Mouse (Mus musculus) forebrain, postnatal 0 days (tissue): Measurements from ENCODE around the gene Adora3. TPM values are rescaled to one million over a fixed set of nuclear protein-coding genes. Genes with fewer than 3 reads are reported as not detected.

Experiments
- ATAC-seq: fragments of 200-750 bp; cut with Nextera tagmentation; 2 replicates; pipeline ENCODE4 v1.8.0; 2017; ENCODE audit warnings: mild to moderate bottlenecking, moderate library complexity
- DNase-seq: peaks from one replicate; pipeline ENCODE4 v3.0.0-alpha.2; 2015
- H3K27ac ChIP-seq: fragments of 300-500 bp; sonication (generic); 2 replicates; pipeline ENCODE4 v1.5.1; 2014; ENCODE audit warnings: low read depth, mild to moderate bottlenecking, antibody characterized with exemption, low read length, moderate library complexity, mixed read lengths
- H3K27me3 ChIP-seq: fragments of 300-500 bp; sonication (generic); 2 replicates; pipeline ENCODE4 v1.6.1; 2014; ENCODE audit warnings: mild to moderate bottlenecking, low read length, mixed read lengths; ENCODE audit not compliant: insufficient read depth
- H3K36me3 ChIP-seq: fragments of 300-500 bp; sonication (generic); 2 replicates; pipeline ENCODE4 v1.6.1; 2014; ENCODE audit warnings: mild to moderate bottlenecking, moderate library complexity; ENCODE audit not compliant: insufficient read depth
- H3K4me1 ChIP-seq: fragments of 300-500 bp; sonication (generic); 2 replicates; pipeline ENCODE4 v1.6.1; 2014; ENCODE audit warnings: antibody characterized with exemption; ENCODE audit not compliant: insufficient read depth
- H3K4me2 ChIP-seq: fragments of 300-500 bp; sonication (generic); 2 replicates; pipeline ENCODE4 v1.6.1; 2014; ENCODE audit warnings: low read depth, mild to moderate bottlenecking, moderate library complexity
- H3K4me3 ChIP-seq: fragments of 300-500 bp; sonication (generic); 2 replicates; pipeline ENCODE4 v1.5.1; 2014; ENCODE audit warnings: low read depth, low read length, mixed read lengths
- H3K9ac ChIP-seq: fragments of 300-500 bp; sonication (generic); 2 replicates; pipeline ENCODE4 v1.6.1; 2014; ENCODE audit warnings: mild to moderate bottlenecking
- H3K9me3 ChIP-seq: fragments of 300-500 bp; sonication (generic); 2 replicates; pipeline ENCODE4 v1.6.1; 2016; ENCODE audit warnings: low read length
- CTCF ChIP-seq: sonication (generic); IDR thresholded peaks from 2 replicates; pipeline ENCODE4 v1.5.1; 2016; ENCODE audit warnings: antibody characterized with exemption, control low read depth, low read depth
- WGBS: fragments of 180-500 bp; shearing (Covaris S2); extraction: QIAGEN DNeasy Blood & Tissue Kit; methylation state at CpG from one replicate; pipeline ENCODE4 v1.1.7; 2014; 5-methylcytosine and 5-hydroxymethylcytosine counted together
- polyA plus RNA-seq: library from polyadenylated mRNA; unstranded; fragments of >200 nt; fragmentation: Nextera tagmentation; extraction: Ambion mirVana; gene quantifications from 2 replicates; pipeline ENCODE4 v1.2.1, GENCODE M21; 2015
- total RNA-seq: library from RNA; depleted of rRNA; stranded (reverse); fragments of >200 nt; gene quantifications from 2 replicates; pipeline ENCODE4 v1.2.3, GENCODE M21; 2014

Gene Adora3
- total and polyA plus RNA-seq, 2 experiments from 2014 or later: 0.14 to 0.35 TPM

DNA sequence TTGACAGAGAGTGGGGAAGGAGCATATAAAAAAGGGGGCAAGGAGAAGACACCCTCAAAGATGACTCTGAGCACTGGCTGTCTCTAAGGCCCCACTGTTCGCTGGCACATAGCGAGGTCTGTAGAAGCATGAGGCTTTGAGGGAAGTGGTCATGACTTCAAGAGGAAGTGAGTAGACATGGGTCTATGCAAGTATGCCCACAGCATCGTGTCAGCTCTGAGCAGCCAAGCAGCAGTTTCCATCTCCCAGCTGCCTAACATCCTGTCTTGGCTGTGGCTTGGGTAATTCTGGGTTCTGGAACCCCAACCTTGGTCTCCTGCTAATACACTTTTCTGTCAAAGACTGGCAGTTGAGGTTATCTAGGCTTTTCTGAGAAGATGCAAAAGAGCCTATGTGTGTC, 30.1 kb downstream of the Adora3 start:
- no peaks in the 10 kb centered on the region for H3K36me3 ChIP-seq
- no peak overlapping the region for H3K9ac ChIP-seq
- H3K27me3 ChIP-seq: no peaks in the 10 kb centered on the region
- DNase-seq (no peak), ATAC-seq (no peak)
- WGBS: 89% methylated on average over 3 of the region's 3 CpGs
- H3K9me3 ChIP-seq: no peaks in the 10 kb centered on the region
- H3K4me3 ChIP-seq: no peak overlapping the region
- no peak for TF ChIP-seq CTCF
- H3K4me2 ChIP-seq: no peak overlapping the region
- no peak overlapping the region for H3K27ac ChIP-seq
- no peaks in the 10 kb centered on the region for H3K4me1 ChIP-seq

DNA sequence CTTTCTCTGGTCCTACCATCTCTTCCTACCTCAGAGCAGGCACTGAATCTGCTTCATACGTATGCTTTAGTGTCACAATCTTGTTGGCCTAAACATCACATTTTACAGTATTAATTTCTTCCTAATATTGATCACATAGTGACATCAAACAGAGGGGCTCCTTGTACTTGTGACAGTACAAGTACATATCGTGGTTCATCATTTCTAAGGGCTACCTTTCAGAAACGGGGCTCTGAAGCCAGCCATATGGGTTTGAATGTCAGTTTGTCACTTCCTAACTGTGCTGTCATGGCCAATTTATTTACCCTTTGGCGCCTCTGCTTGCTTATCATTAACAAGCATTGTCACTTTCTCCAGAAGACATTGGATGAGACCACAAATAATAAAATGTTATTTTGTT, 30.8 kb downstream of the Adora3 start:
- Histone ChIP-seq H3K4me3 (no peak overlapping the region), H3K4me2 (no peak overlapping the region), H3K36me3 (no peaks in the 10 kb centered on the region), H3K4me1 (no peaks in the 10 kb centered on the region), H3K9me3 (no peaks in the 10 kb centered on the region), H3K9ac (no peak overlapping the region), H3K27ac (no peak overlapping the region), H3K27me3 (no peaks in the 10 kb centered on the region)
- 82% methylated on average over 4 of the region's 4 CpGs for WGBS
- no peak for DNase-seq
- no peak for ATAC-seq
- TF ChIP-seq CTCF: no peak

DNA sequence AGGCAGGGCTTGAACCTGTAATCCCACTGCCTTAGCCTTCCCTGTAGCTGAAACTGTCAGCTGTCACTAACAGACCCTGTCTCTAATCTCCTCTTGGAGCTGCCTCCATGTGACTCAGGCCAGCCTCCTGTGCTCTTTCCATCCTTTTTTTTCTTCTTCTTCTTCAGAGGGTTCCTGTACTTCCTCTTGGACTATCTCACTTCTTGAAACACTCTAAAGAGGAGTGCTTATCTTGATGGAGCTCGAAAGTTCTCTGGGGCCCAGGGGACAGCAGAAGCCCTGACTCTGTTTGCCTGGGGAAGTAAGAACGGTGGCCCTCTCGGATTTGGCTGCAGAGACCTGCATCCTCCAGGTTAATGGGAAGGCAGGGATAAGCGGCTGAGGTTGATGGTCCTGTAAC, 33.6 kb downstream of the Adora3 start:
- no peaks in the 10 kb centered on the region for H3K9me3 ChIP-seq
- no peak for TF ChIP-seq CTCF
- H3K4me3 ChIP-seq: no peak overlapping the region
- H3K4me1 ChIP-seq: no peaks in the 10 kb centered on the region
- ATAC-seq: no peak
- no peak overlapping the region for H3K9ac ChIP-seq
- H3K27ac ChIP-seq: no peak overlapping the region
- H3K36me3 ChIP-seq: no peaks in the 10 kb centered on the region
- H3K4me2 ChIP-seq: no peak overlapping the region
- DNase-seq: no peak
- WGBS: 80% methylated on average over 4 of the region's 4 CpGs
- no peaks in the 10 kb centered on the region for H3K27me3 ChIP-seq

DNA sequence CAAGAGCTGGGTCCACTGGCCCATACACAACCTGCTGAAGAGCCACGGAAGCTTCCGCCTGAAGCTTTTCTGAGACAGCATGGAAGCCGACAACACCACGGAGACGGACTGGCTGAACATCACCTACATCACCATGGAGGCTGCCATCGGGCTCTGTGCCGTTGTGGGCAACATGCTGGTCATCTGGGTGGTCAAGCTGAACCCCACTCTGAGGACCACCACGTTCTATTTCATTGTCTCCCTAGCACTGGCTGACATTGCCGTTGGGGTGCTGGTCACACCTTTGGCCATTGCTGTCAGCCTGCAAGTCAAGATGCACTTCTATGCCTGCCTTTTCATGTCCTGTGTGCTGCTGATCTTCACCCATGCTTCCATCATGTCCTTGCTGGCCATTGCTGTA, 34.1 kb downstream of the Adora3 start:
- Histone ChIP-seq H3K4me3 (no peak overlapping the region), H3K27ac (no peak overlapping the region), H3K4me2 (no peak overlapping the region), H3K9ac (no peak overlapping the region), H3K4me1 (no peaks in the 10 kb centered on the region), H3K27me3 (no peaks in the 10 kb centered on the region), H3K36me3 (no peaks in the 10 kb centered on the region), H3K9me3 (no peaks in the 10 kb centered on the region)
- ATAC-seq (no peak), DNase-seq (no peak)
- 92% methylated on average over 9 of the region's 9 CpGs for WGBS
- no peak for TF ChIP-seq CTCF

DNA sequence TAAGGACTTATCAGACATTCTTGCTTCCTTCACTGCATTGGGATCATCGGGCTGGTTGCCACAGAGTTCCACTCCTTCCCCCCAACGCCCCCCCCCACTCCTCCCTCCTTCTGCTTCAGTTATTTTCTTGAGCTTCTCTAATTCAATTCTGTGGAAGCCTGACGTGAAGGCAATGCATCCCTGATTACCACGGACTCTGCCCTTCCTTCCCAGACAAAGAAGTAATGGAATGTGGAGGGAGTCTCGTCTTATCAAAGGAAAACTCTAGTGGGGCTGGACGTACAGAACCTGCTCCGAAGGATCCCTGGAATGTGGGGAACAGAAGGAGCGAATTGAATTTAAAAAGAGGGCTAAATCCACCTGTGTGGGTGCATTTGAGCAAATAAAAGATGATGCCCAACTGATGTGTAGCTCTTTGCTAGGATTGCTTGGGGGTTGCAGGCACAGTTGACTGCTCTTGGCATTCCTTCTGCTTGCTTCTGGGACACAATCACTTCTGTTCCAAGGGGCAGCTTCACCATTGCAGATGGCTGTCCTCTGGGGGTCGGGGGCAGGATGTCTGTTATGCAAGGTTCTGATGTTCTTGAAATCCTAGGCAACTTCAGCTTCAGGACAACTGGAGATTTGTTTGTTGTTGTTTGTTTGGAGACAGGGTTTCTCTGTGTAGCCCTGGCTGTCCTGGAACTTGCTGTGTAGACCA, 37.4 kb downstream of the Adora3 start:
- Histone ChIP-seq H3K9me3 (no peaks in the 10 kb centered on the region), H3K9ac (no peak overlapping the region), H3K27me3 (no peaks in the 10 kb centered on the region), H3K36me3 (no peaks in the 10 kb centered on the region), H3K4me1 (no peaks in the 10 kb centered on the region), H3K4me2 (no peak overlapping the region), H3K4me3 (no peak overlapping the region), H3K27ac (no peak overlapping the region)
- WGBS: 37% methylated on average over 9 of the region's 9 CpGs
- DNase-seq: no peak
- ATAC-seq: no peak
- TF ChIP-seq CTCF: no peak

DNA sequence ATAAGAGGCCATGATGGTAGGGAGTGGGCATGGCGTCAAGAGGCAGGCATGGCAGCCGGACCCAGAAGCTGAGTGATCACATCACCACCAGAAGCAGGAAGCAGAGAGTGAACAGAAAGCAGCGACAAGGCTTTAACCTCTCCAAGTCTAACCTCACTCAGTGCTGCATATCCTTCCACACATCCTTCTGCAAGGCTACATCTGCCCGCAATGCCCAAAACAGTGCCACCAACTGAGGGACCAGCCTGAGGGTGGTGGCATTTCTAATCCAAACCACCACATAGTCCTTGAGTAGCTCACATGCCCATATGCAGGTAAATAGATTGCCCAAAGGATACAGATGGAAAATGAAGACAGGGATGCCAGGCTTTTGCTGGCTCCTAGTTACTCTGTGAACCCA, 38.3 kb downstream of the Adora3 start:
- Histone ChIP-seq H3K4me3 (no peak overlapping the region), H3K27me3 (no peaks in the 10 kb centered on the region), H3K4me2 (no peak overlapping the region), H3K9ac (no peak overlapping the region), H3K4me1 (no peaks in the 10 kb centered on the region), H3K27ac (no peak overlapping the region), H3K36me3 (no peaks in the 10 kb centered on the region), H3K9me3 (no peaks in the 10 kb centered on the region)
- 95% methylated on average over 4 of the region's 4 CpGs for WGBS
- no peak for TF ChIP-seq CTCF
- DNase-seq (no peak), ATAC-seq (no peak)

DNA sequence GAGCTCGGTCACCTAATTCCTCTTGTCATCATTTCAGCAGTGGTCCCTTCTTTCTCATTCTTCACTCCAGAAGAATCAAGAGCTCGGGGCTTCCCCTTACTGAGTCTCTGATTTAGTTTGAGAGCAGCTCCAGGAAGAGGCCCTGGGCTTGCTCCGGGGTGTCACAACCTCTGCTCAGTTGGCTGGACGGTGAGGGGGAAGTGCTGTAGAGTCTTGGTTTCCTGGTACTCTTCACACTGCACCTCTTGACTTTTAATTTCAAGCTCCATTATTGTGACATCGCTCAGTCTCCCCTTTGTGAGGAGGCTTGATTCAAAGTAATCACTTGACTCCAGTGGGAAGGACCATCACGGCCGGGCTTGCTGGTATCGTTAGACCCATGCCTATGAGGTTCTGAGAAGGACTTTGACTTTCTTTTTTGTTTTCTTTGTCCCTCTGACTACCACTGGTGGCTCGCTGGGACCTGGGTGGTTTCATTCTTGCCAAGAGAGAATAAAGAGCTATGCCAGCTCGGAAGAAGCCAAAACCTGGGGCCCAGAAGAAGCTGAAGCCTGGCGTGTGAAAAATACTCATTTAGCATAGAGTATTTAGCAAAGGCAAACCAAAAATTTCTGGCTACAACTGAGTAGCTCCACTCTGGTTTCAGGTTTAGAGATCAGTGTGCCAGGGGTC, 40.0 kb downstream of the Adora3 start:
- DNase-seq (no peak), ATAC-seq (no peak)
- H3K9ac ChIP-seq: no peak overlapping the region
- no peak for TF ChIP-seq CTCF
- no peaks in the 10 kb centered on the region for H3K36me3 ChIP-seq
- WGBS: 72% methylated on average over 11 of the region's 11 CpGs
- H3K4me3 ChIP-seq: no peak overlapping the region
- no peak overlapping the region for H3K4me2 ChIP-seq
- no peaks in the 10 kb centered on the region for H3K4me1 ChIP-seq
- H3K9me3 ChIP-seq: no peaks in the 10 kb centered on the region
- no peaks in the 10 kb centered on the region for H3K27me3 ChIP-seq
- no peak overlapping the region for H3K27ac ChIP-seq
